Mouse (Mus musculus) midbrain, postnatal 0 days (tissue): ENCODE measurements at regions not wholly inside any gene's neighbourhood (a gene's known extent, or its start where the extent isn't known, plus 50 kb on each side); places are given as distances from the start of the nearest gene placed in this dataset.

ENCODE experiments used
- ATAC-seq: fragments of 200-750 bp; cut with Nextera tagmentation; 2 replicates; pipeline ENCODE4 v1.8.0; 2017; ENCODE audit warnings: moderate number of reproducible peaks, mild to moderate bottlenecking, moderate TSS enrichment, moderate library complexity; ENCODE audit not compliant: low FRiP score
- DNase-seq: peaks from one replicate; pipeline ENCODE4 v3.0.0-alpha.2; 2015; ENCODE audit warnings: low spot score
- H3K27ac ChIP-seq: fragments of 300-500 bp; sonication (generic); 2 replicates; pipeline ENCODE4 v1.5.1; 2014; ENCODE audit warnings: low read depth, mild to moderate bottlenecking, low read length, mixed read lengths
- H3K27me3 ChIP-seq: fragments of 300-500 bp; sonication (generic); 2 replicates; pipeline ENCODE4 v1.6.1; 2014; ENCODE audit warnings: low read length, control low read depth, mixed read lengths; ENCODE audit not compliant: insufficient read depth
- H3K36me3 ChIP-seq: fragments of 300-500 bp; sonication (generic); 2 replicates; pipeline ENCODE4 v1.6.1; 2014; ENCODE audit warnings: low read length, control low read depth, mixed read lengths; ENCODE audit not compliant: insufficient read depth
- H3K4me1 ChIP-seq: fragments of 300-500 bp; sonication (generic); 2 replicates; pipeline ENCODE4 v1.6.1; 2014; ENCODE audit warnings: mild to moderate bottlenecking, control low read depth, antibody characterized with exemption, low read length, mixed read lengths; ENCODE audit not compliant: insufficient read depth
- H3K4me2 ChIP-seq: fragments of 300-500 bp; sonication (generic); 2 replicates; pipeline ENCODE4 v1.6.1; 2014; ENCODE audit warnings: low read depth, mild to moderate bottlenecking, low read length, mixed read lengths; ENCODE audit not compliant: poor library complexity, severe bottlenecking
- H3K4me3 ChIP-seq: fragments of 300-500 bp; sonication (generic); 2 replicates; pipeline ENCODE4 v1.5.1; 2014; ENCODE audit warnings: low read depth, mild to moderate bottlenecking, low read length, moderate library complexity
- H3K9ac ChIP-seq: fragments of 300-500 bp; sonication (generic); replicated peaks from 2 replicates; pipeline ENCODE4 v1.6.1; 2014; ENCODE audit warnings: mild to moderate bottlenecking, low read length, moderate library complexity, mixed read lengths; ENCODE audit not compliant: poor library complexity, severe bottlenecking
- H3K9me3 ChIP-seq: fragments of 300-500 bp; sonication (generic); 2 replicates; pipeline ENCODE4 v1.6.1; 2016; ENCODE audit warnings: low read length, control low read depth
- CTCF ChIP-seq: IDR thresholded peaks from 2 replicates; pipeline ENCODE4 v1.5.1; 2016; ENCODE audit warnings: antibody characterized with exemption, mild to moderate bottlenecking
- WGBS: fragments of 180-500 bp; shearing (Covaris S2); extraction: QIAGEN DNeasy Blood & Tissue Kit; methylation state at CpG from one replicate; pipeline ENCODE4 v1.1.7; 2014; 5-methylcytosine and 5-hydroxymethylcytosine counted together

DNA sequence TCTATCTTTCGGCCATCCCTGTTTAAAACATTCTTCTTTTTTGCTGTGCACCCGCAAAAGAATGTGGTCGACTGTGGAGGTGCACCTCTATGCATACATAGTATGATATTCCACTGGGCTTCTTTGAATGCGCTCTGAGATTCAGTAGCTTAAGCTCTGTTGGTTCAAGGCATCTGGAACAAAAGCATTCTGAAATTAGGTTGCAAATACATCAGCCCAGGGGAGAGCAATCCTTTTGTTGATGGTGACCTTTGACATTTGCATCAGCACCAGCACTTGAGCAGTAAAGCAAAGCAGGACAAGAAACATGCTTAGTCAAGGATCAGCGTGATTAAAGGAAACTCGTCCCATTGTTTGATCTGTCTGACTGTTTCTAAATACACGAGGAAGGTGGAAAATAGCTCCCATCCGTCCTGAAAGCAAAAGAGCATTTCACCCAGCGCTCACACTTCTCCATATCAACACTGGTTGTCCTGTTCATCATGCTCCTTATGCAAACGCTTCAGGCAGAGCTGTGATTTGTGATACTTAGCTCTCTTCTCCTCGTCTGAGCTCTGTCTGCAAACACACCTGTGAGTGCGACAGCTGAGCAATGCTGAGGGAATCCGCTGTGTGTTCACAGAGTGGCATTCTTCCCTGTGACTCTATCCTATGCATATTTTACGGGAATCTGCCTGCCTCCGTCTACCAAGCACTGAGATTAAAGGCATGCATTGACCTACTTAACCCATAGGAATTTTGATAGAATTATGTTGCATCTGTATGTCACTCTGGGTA lies 67.4 kb upstream of the Dkk2 start:
- Histone ChIP-seq H3K27me3 (no peaks in the 10 kb centered on the region), H3K27ac (no peak overlapping the region), H3K4me1 (0 out of 2 replicates have a peak, but pooled peaks cover 5% of the 10 kb centered on the region), H3K9ac (no peak overlapping the region), H3K4me3 (no peak overlapping the region), H3K4me2 (0 out of 2 replicates have a peak overlapping the region, but pooled peaks have one; percentile 16), H3K36me3 (no peaks in the 10 kb centered on the region), H3K9me3 (no peaks in the 10 kb centered on the region)
- TF ChIP-seq CTCF: no peak
- DNase-seq (no peak), ATAC-seq (peak; percentile 53; the same call in 1 of the 2 replicates)
- WGBS: 14% methylated on average over 15 of the region's 15 CpGs

DNA sequence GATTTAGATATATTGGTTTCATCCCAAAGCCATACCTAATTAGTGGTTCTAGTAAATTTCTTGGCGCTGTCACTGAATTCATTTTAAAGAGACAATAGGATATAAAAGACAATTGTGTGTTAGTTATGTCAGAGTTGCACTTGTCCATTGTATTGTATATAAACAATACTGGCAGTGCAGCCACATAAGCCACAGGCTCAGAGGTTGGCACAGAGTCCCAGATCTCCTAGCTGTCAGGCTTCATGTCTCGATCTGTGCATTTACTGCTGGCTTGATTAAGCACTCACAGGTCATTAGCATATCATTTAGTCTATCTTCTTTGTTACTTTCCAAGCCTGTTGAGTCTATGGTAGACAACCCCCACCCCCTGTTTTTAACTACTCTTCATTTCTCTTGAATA lies 66.6 kb upstream of the Dkk2 start:
- 31% methylated on average over 2 of the region's 2 CpGs for WGBS
- no peak for TF ChIP-seq CTCF
- Histone ChIP-seq H3K27ac (no peak overlapping the region), H3K4me3 (no peak overlapping the region), H3K27me3 (no peaks in the 10 kb centered on the region), H3K36me3 (no peaks in the 10 kb centered on the region), H3K4me2 (no peak overlapping the region), H3K4me1 (0 out of 2 replicates have a peak, but pooled peaks cover 5% of the 10 kb centered on the region), H3K9me3 (no peaks in the 10 kb centered on the region), H3K9ac (no peak overlapping the region)
- ATAC-seq: no peak
- DNase-seq: no peak

DNA sequence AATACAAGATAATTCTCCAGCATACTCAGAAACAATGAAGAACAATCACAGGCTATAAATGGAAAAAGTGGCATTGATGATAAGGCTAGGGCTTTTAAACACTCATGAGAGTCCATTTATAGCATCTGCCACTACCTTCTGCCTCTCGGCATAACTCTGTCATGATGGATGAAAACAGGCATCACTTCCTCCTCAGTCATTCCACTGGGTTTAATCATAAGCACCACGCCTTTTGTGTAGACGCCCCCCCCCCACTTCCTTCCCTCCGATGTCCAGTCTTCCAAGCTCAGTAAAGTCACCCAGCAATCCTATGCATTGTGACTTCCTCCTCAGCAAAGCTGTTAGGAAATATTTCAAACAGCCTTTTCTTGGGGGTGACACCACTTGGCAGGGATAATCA lies 63.1 kb upstream of the Dkk2 start:
- ATAC-seq (no peak), DNase-seq (no peak)
- 84% methylated on average over 4 of the region's 4 CpGs for WGBS
- no peak overlapping the region for H3K27ac ChIP-seq
- no peaks in the 10 kb centered on the region for H3K9me3 ChIP-seq
- no peaks in the 10 kb centered on the region for H3K4me1 ChIP-seq
- no peak overlapping the region for H3K9ac ChIP-seq
- H3K27me3 ChIP-seq: no peaks in the 10 kb centered on the region
- no peak overlapping the region for H3K4me3 ChIP-seq
- no peak overlapping the region for H3K4me2 ChIP-seq
- TF ChIP-seq CTCF: no peak
- no peaks in the 10 kb centered on the region for H3K36me3 ChIP-seq

DNA sequence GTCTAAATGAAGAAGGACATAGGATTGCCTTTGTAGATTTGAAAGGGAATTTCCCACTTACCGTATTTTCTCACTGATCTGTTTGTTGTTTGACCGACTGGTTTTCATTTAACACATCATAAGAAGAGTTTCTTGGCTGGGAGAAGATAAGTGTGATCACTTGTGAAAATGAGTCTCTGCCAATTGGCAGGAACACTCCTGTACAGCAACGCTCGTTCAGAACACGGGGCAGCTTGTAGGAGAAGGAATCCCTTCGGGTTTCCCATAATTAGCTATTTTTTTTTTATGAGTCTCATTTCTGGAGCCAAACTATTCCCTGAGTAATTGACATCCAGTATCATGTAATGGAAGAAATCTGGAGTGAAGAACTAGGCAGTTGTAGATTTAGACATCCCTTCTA lies 61.8 kb upstream of the Dkk2 start:
- H3K27me3 ChIP-seq: no peaks in the 10 kb centered on the region
- no peak for DNase-seq
- no peaks in the 10 kb centered on the region for H3K4me1 ChIP-seq
- ATAC-seq: no peak
- 84% methylated on average over 6 of the region's 6 CpGs for WGBS
- H3K4me2 ChIP-seq: no peak overlapping the region
- no peak overlapping the region for H3K9ac ChIP-seq
- no peak overlapping the region for H3K27ac ChIP-seq
- TF ChIP-seq CTCF: no peak
- H3K4me3 ChIP-seq: no peak overlapping the region
- no peaks in the 10 kb centered on the region for H3K36me3 ChIP-seq
- H3K9me3 ChIP-seq: no peaks in the 10 kb centered on the region

DNA sequence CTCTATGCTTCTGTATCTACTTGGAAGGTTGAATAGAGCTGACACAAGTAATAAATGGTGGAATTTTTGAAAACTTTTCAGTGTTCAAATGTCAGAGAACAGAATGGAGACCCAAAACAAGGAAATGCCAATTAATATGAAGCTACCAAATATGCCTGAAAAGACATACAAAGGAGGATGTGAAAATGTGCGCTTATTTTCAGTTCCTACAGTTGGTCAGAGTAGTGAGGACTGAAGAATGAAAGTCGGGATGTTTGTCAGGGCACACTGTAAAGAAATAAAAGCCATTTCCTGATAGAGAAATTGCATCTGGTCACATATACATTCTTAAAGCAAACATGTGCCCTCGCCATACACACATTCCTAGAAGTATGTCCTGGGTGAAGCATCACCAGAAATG lies 56.0 kb upstream of the Dkk2 start:
- Histone ChIP-seq H3K27ac (no peak overlapping the region), H3K4me1 (no peaks in the 10 kb centered on the region), H3K36me3 (no peaks in the 10 kb centered on the region), H3K9ac (no peak overlapping the region), H3K9me3 (no peaks in the 10 kb centered on the region), H3K4me3 (no peak overlapping the region), H3K27me3 (no peaks in the 10 kb centered on the region), H3K4me2 (no peak overlapping the region)
- no peak for TF ChIP-seq CTCF
- ATAC-seq: no peak
- DNase-seq: no peak
- WGBS: 93% methylated on average over 3 of the region's 3 CpGs

DNA sequence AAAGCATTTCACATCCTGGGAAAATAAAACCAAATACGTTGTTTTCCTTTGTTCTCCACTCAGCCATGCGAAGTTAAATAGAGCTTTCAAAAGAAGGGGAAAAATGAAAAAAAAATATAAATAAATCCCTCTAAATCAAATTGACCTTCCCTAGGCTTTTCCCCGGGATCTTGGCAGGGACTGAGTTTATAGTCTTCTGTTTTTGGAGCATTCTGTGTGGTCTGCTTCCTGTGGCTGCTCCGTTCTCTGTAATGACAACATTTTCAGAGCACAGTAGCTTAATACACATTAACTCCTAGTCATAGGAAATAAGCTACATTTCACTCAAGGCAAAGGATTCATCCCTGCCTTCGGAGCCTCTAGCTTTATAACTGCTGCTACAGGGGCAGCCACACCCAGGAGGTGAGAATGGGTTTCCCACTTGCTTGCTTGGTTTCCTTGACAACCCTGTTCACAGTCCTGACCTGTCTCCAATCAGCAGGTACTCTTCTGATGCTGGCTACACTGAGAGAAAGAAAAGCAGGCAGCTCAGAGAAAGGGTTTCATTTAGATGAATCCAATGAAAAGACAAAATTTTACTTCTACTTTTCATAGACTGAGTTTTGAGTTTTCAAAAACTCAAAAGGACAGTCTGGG lies 51.9 kb upstream of the Dkk2 start:
- ATAC-seq (peak; percentile 81), DNase-seq (peak; percentile 46)
- no peak for TF ChIP-seq CTCF
- H3K4me2 ChIP-seq: peak overlapping the region; percentile 13; the same call in 1 of the 2 replicates
- no peaks in the 10 kb centered on the region for H3K9me3 ChIP-seq
- WGBS: 28% methylated on average over 5 of the region's 5 CpGs
- no peaks in the 10 kb centered on the region for H3K36me3 ChIP-seq
- H3K27me3 ChIP-seq: no peaks in the 10 kb centered on the region
- no peak overlapping the region for H3K9ac ChIP-seq
- no peak overlapping the region for H3K4me3 ChIP-seq
- H3K27ac ChIP-seq: no peak overlapping the region; the same call in 1 of the 2 replicates
- H3K4me1 ChIP-seq: no peaks in the 10 kb centered on the region
